Mouse (Mus musculus): Measurements from ENCODE around the gene Gm45808. TPM values are rescaled to one million over a fixed set of nuclear protein-coding genes. Genes with fewer than 3 reads are reported as not detected.
"Not testable (repeated sequence)": the region's sequence is repeated elsewhere in the genome, so short reads cannot be mapped to it uniquely, and the experiment has no call there.

Gene Gm45808
- polyA plus RNA-seq (2012; ENCODE audit: insufficient read depth, insufficient read length, missing spikeins), result 1.1 TPM in 1 of 2 replicates, not detected in the other

DNA sequence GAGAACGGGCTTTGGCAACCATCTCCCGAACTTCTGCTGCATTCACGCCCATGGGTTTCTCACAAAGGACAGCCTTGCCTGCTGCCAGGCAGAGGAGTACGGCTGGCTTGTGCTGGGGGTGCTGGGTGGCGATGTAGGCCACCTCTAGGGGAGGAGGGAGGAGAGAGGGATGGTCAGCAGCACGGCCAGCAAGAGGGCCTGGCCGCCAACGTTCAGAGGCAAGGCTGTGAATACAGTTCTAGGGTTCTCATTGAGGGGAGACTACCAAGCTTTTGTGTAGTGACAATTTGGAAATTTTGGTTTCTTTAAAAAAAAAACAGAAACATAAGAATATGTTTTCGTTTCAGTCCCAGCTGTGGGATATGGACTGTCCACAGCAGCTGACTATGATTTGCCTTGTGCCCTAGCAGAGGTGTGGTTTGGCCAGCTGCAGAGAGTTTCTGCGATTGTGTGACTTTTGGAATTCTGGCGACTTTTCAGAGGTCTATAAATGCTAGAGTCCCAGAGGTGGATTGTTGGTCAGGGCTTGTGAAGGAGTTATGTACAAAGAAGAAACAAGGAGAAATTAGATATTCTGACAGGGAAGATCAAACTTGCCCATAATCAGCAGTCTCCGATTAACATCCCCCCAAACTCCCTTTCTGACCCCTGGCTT is at the start of gene Gm45808:
Gene Gm45808, minus strand, starts transcription at position 51 of the 655 bp plus-strand sequence.
- TF ChIP-seq POLR2A (IDR thresholded peaks at IDR 0.05; ENCODE audit: borderline replicate concordance, low read depth, low read length) (no peak), CTCF (IDR thresholded peaks at IDR 0.05; ENCODE audit: low read depth, low read length) (no peak)
- peaks cover 21% of the 10 kb centered on the region for H3K4me1 ChIP-seq (ENCODE audit: control insufficient read depth, insufficient read depth, low read length)
- H3K27ac ChIP-seq (ENCODE audit: insufficient read depth, low read depth, low read length), result no peak within 1 kb of the TSS
- H3K4me3 ChIP-seq (ENCODE audit: insufficient read depth, low read length), result peak within 1 kb of the TSS; percentile 79; the same call in 1 of the 2 replicates

- Histone ChIP-seq H3K27ac (ENCODE audit: insufficient read depth, low read depth, low read length) (peak overlapping the region; percentile 97), H3K4me3 (ENCODE audit: insufficient read depth, low read length) (no peak overlapping the region), H3K4me1 (ENCODE audit: control insufficient read depth, insufficient read depth, low read length) (peaks cover 12% of the 10 kb centered on the region)
- TF ChIP-seq CTCF (IDR thresholded peaks at IDR 0.05; ENCODE audit: low read depth, low read length) (no peak), POLR2A (IDR thresholded peaks at IDR 0.05; ENCODE audit: borderline replicate concordance, low read depth, low read length) (no peak)
These were observed 49.1 kb upstream of the Gm45808 start for GRCm38 (mm10) chr7:45535676-45536075.

DNA sequence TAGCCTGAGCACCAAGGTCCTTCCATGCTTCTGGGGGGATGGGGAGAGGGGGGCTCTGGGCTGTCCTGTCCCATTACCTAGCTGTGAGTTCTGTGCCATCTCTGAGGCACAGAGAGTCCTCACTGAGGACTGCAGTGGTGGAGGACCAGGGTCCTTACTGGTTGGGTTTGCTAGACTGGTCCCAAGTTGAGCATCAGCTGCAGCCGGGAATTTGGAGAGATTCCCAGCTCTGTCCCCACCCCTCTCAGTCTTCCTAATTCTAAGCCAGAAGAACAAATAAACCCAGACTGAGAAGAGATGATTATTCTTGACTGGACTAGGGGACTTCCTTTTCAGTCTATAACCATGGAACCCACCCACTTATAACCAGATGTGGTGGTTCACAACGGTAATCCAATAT is 44.0 kb upstream of the Gm45808 start:
- H3K27ac ChIP-seq (ENCODE audit: insufficient read depth, low read depth, low read length), result no peak overlapping the region
- TF ChIP-seq CTCF (IDR thresholded peaks at IDR 0.05; ENCODE audit: low read depth, low read length) (no peak), POLR2A (IDR thresholded peaks at IDR 0.05; ENCODE audit: borderline replicate concordance, low read depth, low read length) (no peak)
- peaks cover 31% of the 10 kb centered on the region for H3K4me1 ChIP-seq (ENCODE audit: control insufficient read depth, insufficient read depth, low read length)
- no peak overlapping the region for H3K4me3 ChIP-seq (ENCODE audit: insufficient read depth, low read length)

DNA sequence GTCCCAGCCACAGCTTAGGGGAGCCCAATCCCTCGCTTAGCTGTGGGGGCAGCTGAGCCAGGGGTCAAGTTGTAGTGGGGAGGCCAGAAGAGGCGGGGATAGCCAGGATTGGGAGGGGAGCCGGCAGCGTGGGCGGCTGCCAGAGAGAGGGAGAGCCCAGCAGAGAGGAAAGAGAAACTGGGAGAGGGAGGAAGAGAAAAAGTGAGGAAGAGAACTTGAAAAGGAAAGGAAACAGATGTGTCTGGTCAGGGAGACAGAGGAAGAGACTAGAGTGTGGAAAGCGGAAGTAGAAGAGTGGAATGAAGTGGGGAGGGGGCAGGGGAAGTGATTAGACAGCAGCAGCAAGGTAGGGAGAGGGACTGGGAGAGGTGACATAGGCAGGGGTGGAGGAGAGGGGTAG is 42.9 kb upstream of the Gm45808 start:
- no peak for TF ChIP-seq CTCF (IDR thresholded peaks at IDR 0.05; ENCODE audit: low read depth, low read length)

DNA sequence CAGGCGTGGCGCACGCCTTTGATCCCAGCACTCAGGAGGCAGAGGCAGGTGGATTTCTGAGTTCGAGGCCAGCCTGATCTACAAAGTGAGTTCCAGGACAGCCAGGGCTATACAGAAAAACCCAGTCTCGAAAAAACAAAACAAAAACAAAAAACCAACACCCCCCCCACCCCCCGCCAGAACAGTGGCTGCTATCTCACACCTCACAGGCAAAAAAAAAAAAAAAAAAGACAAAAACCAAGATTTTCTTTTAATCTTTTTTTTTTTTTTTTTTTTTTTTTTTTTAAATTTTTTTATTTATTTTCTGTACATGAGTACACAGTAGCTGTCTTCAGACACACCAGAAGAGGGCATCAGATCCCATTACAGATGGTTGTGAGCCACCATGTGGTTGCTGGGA is 40.6 kb upstream of the Gm45808 start:
- H3K27ac ChIP-seq (ENCODE audit: insufficient read depth, low read depth, low read length), result peak overlapping the region; percentile 74; the same call in 1 of the 2 replicates
- not testable (repeated sequence) for H3K4me3 ChIP-seq (ENCODE audit: insufficient read depth, low read length)
- peaks cover 30% of the 10 kb centered on the region for H3K4me1 ChIP-seq (ENCODE audit: control insufficient read depth, insufficient read depth, low read length)

More for the DNA sequence above, 42.9 kb upstream of the Gm45808 start:
- H3K27ac ChIP-seq (ENCODE audit: insufficient read depth, low read depth, low read length), result peak overlapping the region; percentile 76
- peak overlapping the region; percentile 18; the same call in 1 of the 2 replicates for H3K4me3 ChIP-seq (ENCODE audit: insufficient read depth, low read length)
- peaks cover 25% of the 10 kb centered on the region for H3K4me1 ChIP-seq (ENCODE audit: control insufficient read depth, insufficient read depth, low read length)

DNA sequence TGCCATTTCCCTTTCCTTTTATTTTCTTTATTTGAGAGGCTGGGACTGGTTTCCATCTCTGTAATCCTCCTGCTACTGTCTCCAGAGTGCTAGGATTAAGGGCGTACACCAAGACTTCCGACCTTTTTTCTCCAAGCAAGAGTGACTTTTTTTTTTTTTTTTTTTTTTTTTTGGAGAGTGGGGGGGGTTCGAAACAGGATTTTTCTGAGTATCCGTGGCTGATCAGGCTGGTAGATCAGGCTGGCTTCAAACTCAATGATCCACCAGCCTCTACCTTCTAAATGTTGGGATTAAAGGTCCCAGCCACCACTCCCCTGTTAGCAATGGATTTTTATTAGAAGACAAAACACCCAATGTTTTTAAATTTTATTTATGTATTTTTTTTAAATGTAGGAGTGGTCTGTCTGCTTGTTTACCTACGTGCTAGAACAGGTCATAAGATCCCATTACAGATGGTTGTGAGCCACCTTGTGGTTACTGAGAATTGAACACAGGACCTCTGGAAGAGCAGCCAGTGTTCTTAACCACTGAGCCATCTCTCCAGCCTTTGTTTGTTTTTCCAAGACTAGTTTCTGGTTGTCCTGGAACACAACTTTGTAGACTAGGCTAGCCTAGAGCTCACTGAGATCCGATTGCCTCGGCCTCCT is 40.0 kb upstream of the Gm45808 start:
- H3K27ac ChIP-seq (ENCODE audit: insufficient read depth, low read depth, low read length), result peak overlapping the region; percentile 74
- TF ChIP-seq CTCF (IDR thresholded peaks at IDR 0.05; ENCODE audit: low read depth, low read length), result no peak
- peak overlapping the region; percentile 77 for H3K4me3 ChIP-seq (ENCODE audit: insufficient read depth, low read length)
- peaks cover 31% of the 10 kb centered on the region for H3K4me1 ChIP-seq (ENCODE audit: control insufficient read depth, insufficient read depth, low read length)

DNA sequence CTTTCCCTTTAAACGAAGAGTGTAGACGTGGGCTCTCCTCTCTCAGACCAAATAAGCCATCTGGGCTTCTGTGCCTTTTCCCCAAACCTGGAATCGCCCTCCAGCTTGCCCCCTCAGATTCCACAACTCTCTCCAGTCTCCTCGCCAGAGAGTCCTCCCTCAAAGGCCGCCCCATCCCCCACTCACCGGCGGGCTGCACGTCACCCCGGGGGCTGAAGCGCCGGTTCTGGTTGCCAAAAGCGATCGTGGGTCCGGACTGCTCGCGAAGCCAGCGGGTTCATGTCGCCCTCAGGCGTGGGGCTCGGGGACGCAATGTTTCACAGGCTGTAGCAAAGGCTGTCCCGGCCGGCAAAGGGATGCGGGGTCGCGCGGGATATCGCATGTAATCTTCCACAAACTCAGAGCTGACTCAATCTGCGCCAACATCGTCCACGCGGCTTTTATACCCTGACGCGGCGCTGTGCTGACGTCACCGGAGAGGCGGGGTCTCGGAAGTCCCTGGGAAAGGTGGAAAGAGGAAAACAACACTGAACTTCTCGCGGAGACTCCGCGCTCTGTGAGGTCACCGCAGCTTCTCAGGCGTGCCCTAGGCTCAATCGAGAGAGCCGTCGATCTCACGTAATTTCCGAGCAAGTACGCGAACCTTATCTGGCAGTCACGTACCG is 39.3 kb upstream of the Gm45808 start, which contains the start of the genes Ppp1r15a and Plekha4:
Gene Ppp1r15a, minus strand, starts transcription at position 460 of the 665 bp plus-strand sequence.
Gene Plekha4, plus strand, starts transcription at position 522 of the 665 bp plus-strand sequence.
- Histone ChIP-seq H3K4me1 (ENCODE audit: control insufficient read depth, insufficient read depth, low read length) (peaks cover 31% of the 10 kb centered on the region), H3K27ac (ENCODE audit: insufficient read depth, low read depth, low read length) (peak within 1 kb of the TSS; percentile 74), H3K4me3 (ENCODE audit: insufficient read depth, low read length) (peak within 1 kb of the TSS; percentile 77)
- TF ChIP-seq CTCF (IDR thresholded peaks at IDR 0.05; ENCODE audit: low read depth, low read length) (no peak), POLR2A (IDR thresholded peaks at IDR 0.05; ENCODE audit: borderline replicate concordance, low read depth, low read length) (peak; percentile 84)

DNA sequence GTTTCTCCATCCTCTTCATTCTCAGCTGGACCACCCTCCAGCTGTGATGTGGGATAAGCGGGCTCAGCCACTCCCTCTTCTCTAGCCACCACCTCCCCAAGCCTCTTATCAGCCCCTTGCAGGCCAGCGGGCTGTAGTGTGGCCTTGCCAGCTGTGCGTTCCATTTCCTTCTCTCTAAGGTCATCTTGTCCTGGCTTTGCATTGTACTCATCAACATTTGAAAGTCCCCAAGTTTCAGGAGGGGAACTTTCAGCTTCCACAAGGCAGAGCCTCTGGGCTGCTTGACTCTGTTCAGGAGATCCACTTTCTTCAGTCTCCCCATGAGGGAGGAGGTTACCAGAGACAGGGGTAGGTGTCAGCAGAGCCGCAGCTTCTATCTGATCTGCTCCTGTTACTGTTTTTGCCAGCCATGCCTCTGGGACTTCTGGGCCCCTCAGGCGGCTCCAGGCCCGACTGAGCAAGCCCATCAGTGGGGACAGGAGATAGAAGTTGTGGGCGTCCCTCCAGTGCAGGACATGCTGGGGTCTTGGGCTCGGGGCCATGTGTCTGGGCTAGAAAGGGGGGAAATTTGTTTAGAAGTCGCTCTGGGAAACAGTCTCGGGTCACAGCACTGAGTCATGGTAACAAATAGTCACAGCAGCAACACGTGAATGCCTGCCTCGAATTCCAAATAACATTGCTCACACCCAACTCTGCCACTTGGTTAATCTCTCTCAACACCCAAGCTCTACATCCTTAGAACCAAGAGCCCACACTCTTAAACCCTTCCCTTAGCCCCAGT is 38.4 kb upstream of the Gm45808 start:
- peaks cover 31% of the 10 kb centered on the region for H3K4me1 ChIP-seq (ENCODE audit: control insufficient read depth, insufficient read depth, low read length)
- TF ChIP-seq CTCF (IDR thresholded peaks at IDR 0.05; ENCODE audit: low read depth, low read length) (no peak), POLR2A (IDR thresholded peaks at IDR 0.05; ENCODE audit: borderline replicate concordance, low read depth, low read length) (no peak)
- peak overlapping the region; percentile 77 for H3K4me3 ChIP-seq (ENCODE audit: insufficient read depth, low read length)
- H3K27ac ChIP-seq (ENCODE audit: insufficient read depth, low read depth, low read length), result peak overlapping the region; percentile 55

GRCm38 (mm10) chr7:45523678-45524170 is 37.1 kb upstream of the Gm45808 start:
- Histone ChIP-seq H3K4me3 (ENCODE audit: insufficient read depth, low read length) (peak overlapping the region; percentile 52), H3K27ac (ENCODE audit: insufficient read depth, low read depth, low read length) (peak overlapping the region; percentile 12), H3K4me1 (ENCODE audit: control insufficient read depth, insufficient read depth, low read length) (peaks cover 19% of the 10 kb centered on the region)
- TF ChIP-seq CTCF (IDR thresholded peaks at IDR 0.05; ENCODE audit: low read depth, low read length) (no peak), POLR2A (IDR thresholded peaks at IDR 0.05; ENCODE audit: borderline replicate concordance, low read depth, low read length) (no peak)
